Mouse (Mus musculus) central nervous system, embryonic 18 days (tissue): ENCODE data around the gene Ccl26. TPM values are rescaled to one million over a fixed set of nuclear protein-coding genes. Genes with fewer than 3 reads are reported as not detected.

Source experiments
- polyA plus RNA-seq: library from polyadenylated mRNA; depleted of rRNA; stranded (reverse); fragments of >200 nt; gene quantifications from 2 replicates; pipeline ENCODE4 v1.2.3, GENCODE M21; 2012; rRNA removed

Ccl26 gene
- not detected in 2 replicates for polyA plus RNA-seq

GRCm38 (mm10) chr5:135563469-135563868, at the start of gene Ccl26:
Ccl26 (minus strand) TSS chr5:135563569.

GRCm38 (mm10) chr5:135573006-135573405, 9.6 kb upstream of the Ccl26 start, which contains the start of gene Ccl24:
Ccl24 (minus strand) TSS chr5:135573049.

DNA sequence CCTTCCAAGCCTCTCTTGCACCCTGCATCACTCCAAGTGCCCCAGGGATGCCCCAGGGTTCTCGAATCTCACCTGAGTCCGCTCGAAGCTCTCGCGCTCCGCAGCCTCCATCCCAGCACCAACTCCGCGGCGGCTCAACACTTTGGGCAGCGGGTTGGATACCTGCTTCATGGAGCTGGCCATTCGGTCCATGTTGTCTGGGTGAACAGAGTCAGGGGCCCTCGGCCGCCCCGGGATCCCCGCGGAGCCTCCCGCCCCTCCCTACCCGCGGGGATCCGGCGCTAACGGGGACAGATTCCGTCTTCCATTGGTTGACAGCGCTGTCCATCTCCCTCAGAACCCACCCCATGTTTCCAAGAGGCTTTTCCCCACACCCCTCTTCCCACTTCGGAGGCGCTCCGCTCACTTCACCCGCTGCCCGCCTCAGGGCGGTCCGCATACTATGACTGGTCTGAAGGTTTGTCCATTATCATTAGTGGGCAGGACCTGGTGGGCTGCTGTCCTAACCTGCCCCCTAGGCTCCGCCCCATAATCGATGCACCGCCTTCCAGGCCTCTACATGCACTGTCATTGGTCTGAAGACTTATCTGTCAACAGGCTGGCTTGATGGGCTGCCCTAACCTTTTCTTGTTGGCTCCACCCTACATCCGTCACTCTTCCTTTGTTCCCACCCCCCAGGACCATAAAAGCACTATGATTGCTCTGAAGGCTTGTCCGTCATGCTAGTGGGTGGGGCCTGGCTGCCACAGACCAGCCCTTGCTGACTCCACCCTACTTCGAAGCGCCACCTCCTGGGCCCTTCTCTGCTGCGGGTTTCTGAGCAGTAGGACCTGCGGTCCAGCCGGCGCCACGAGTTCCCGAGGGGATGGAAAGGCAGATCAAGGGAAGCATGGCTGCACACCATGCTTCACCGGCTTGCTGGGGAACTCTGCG, 18.2 kb downstream of the Ccl26 start, which contains the start of gene Hip1:
Gene Hip1, minus strand, starts transcription at position 256 of the 933 bp plus-strand sequence.

Other genes starting within 250 kb of the Ccl26 start
- 0.13 and 0.23 TPM in 2 replicates for gene Fkbp6, start 213.5 kb downstream of the Ccl26 start, polyA plus RNA-seq
- not detected in 2 replicates for gene Trim50, start 210.3 kb downstream of the Ccl26 start, polyA plus RNA-seq
- 51.4 and 52.8 TPM in 2 replicates for gene Nsun5, start 193.6 kb downstream of the Ccl26 start, polyA plus RNA-seq
- gene Pom121, start 169.0 kb downstream of the Ccl26 start, polyA plus RNA-seq = 13.5 and 18.0 TPM in 2 replicates
- gene Hip1, start 18.4 kb downstream of the Ccl26 start, polyA plus RNA-seq = 47.1 and 49.1 TPM in 2 replicates
- gene Ccl24, start 9.5 kb upstream of the Ccl26 start, polyA plus RNA-seq = 0.43 and 1.3 TPM in 2 replicates
- 36.9 and 44.3 TPM in 2 replicates for gene Rhbdd2, start 69.0 kb upstream of the Ccl26 start, polyA plus RNA-seq
- gene Por, start 106.5 kb upstream of the Ccl26 start, polyA plus RNA-seq = 87.9 and 113 TPM in 2 replicates
- 36.4 and 39.3 TPM in 2 replicates for gene Tmem120a, start 180.9 kb upstream of the Ccl26 start, polyA plus RNA-seq
- 0.12 and 0.24 TPM in 2 replicates for gene Styxl1, start 214.8 kb upstream of the Ccl26 start, polyA plus RNA-seq
- 431 and 444 TPM in 2 replicates for gene Mdh2, start 214.9 kb upstream of the Ccl26 start, polyA plus RNA-seq
- gene Srrm3, start 243.3 kb upstream of the Ccl26 start, polyA plus RNA-seq = 58.8 and 64.1 TPM in 2 replicates